Mouse (Mus musculus) intestine, embryonic 15.5 days (tissue): ENCODE results near the gene Cacna1e. TPM values are rescaled to one million over a fixed set of nuclear protein-coding genes. Genes with fewer than 3 reads are reported as not detected.

ENCODE experiments used
- ATAC-seq: fragments of 200-750 bp; cut with Nextera tagmentation; 2 replicates; pipeline ENCODE4 v1.8.0; 2017; ENCODE audit warnings: moderate TSS enrichment, moderate library complexity
- H3K27ac ChIP-seq: fragments of 300-500 bp; sonication (generic); 2 replicates; pipeline ENCODE4 v1.5.1; 2015; ENCODE audit warnings: mild to moderate bottlenecking, inconsistent platforms
- H3K27me3 ChIP-seq: fragments of 300-500 bp; sonication (generic); replicated peaks from 2 replicates; pipeline ENCODE4 v1.6.1; 2015; ENCODE audit warnings: inconsistent platforms
- H3K36me3 ChIP-seq: fragments of 300-500 bp; sonication (generic); 2 replicates; pipeline ENCODE4 v1.6.1; 2015; ENCODE audit warnings: inconsistent platforms
- H3K4me1 ChIP-seq: fragments of 300-500 bp; sonication (generic); replicated peaks from 2 replicates; pipeline ENCODE4 v1.6.1; 2015; ENCODE audit warnings: inconsistent platforms
- H3K4me2 ChIP-seq: fragments of 300-500 bp; sonication (generic); replicated peaks from 2 replicates; pipeline ENCODE4 v1.6.1; 2015; ENCODE audit warnings: mild to moderate bottlenecking, inconsistent platforms
- H3K4me3 ChIP-seq: fragments of 300-500 bp; sonication (generic); replicated peaks from 2 replicates; pipeline ENCODE4 v1.5.1; 2015; ENCODE audit warnings: inconsistent platforms
- H3K9ac ChIP-seq: fragments of 300-500 bp; sonication (generic); 2 replicates; pipeline ENCODE4 v1.6.1; 2015; ENCODE audit warnings: inconsistent platforms
- H3K9me3 ChIP-seq: fragments of 300-500 bp; sonication (generic); 2 replicates; pipeline ENCODE4 v1.6.1; 2016; ENCODE audit warnings: inconsistent platforms
- WGBS: fragments of 180-500 bp; shearing (Covaris S2); methylation state at CpG from one replicate; pipeline ENCODE4 v1.1.7; 2015; 5-methylcytosine and 5-hydroxymethylcytosine counted together
- polyA plus RNA-seq: library from polyadenylated mRNA; unstranded; fragments of >200 nt; fragmentation: Nextera tagmentation; extraction: Ambion mirVana; gene quantifications from 2 replicates; pipeline ENCODE4 v1.2.1, GENCODE M21; 2015

Gene Cacna1e
- polyA plus RNA-seq, 1 experiment from 2014 or later = 0.85 TPM

- no peaks in the 10 kb centered on the region for H3K4me1 ChIP-seq
- H3K4me2 ChIP-seq = no peak overlapping the region
- H3K9ac ChIP-seq = no peak overlapping the region
- no peaks in the 10 kb centered on the region for H3K36me3 ChIP-seq
- no peak overlapping the region for H3K27ac ChIP-seq
- H3K9me3 ChIP-seq = no peaks in the 10 kb centered on the region
- H3K27me3 ChIP-seq = no peaks in the 10 kb centered on the region
- ATAC-seq = no peak
- no peak overlapping the region for H3K4me3 ChIP-seq
These were observed 372.6 kb downstream of the Cacna1e start for GRCm38 (mm10) chr1:154511736-154512135.

- H3K4me2 ChIP-seq = no peak overlapping the region
- no peaks in the 10 kb centered on the region for H3K4me1 ChIP-seq
- H3K9ac ChIP-seq = no peak overlapping the region
- WGBS = 67% methylated on average over 4 of the region's 4 CpGs
- no peak overlapping the region for H3K27ac ChIP-seq
- no peaks in the 10 kb centered on the region for H3K27me3 ChIP-seq
- no peaks in the 10 kb centered on the region for H3K9me3 ChIP-seq
- ATAC-seq = no peak
- H3K4me3 ChIP-seq = no peak overlapping the region
- H3K36me3 ChIP-seq = no peaks in the 10 kb centered on the region
These were observed 380.3 kb downstream of the Cacna1e start for GRCm38 (mm10) chr1:154504005-154504404.

DNA sequence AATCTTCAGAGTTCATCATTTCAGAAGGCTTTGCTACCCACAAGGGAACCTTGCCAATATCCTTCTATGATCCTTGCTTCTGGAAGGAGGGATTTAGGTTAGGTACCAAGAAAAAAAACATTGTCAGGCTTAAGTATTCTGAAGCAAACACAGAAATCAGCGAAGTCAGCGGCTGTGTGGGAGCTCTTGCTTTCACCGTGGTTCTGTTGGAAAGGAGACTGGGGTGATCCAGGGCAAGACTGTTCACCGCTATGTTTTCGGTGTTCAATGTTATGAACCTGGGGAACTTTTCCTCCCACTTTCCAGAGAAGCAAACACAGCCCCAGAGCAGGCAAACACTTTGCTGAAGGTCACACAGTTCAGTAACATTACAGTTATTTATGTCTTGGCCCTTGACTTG lies 383.4 kb downstream of the Cacna1e start:
- 54% methylated on average over 5 of the region's 5 CpGs for WGBS
- no peaks in the 10 kb centered on the region for H3K9me3 ChIP-seq
- no peak overlapping the region for H3K4me3 ChIP-seq
- H3K27ac ChIP-seq = no peak overlapping the region
- H3K4me1 ChIP-seq = no peaks in the 10 kb centered on the region
- no peak for ATAC-seq
- H3K9ac ChIP-seq = no peak overlapping the region
- H3K27me3 ChIP-seq = no peaks in the 10 kb centered on the region
- H3K36me3 ChIP-seq = no peaks in the 10 kb centered on the region
- no peak overlapping the region for H3K4me2 ChIP-seq

DNA sequence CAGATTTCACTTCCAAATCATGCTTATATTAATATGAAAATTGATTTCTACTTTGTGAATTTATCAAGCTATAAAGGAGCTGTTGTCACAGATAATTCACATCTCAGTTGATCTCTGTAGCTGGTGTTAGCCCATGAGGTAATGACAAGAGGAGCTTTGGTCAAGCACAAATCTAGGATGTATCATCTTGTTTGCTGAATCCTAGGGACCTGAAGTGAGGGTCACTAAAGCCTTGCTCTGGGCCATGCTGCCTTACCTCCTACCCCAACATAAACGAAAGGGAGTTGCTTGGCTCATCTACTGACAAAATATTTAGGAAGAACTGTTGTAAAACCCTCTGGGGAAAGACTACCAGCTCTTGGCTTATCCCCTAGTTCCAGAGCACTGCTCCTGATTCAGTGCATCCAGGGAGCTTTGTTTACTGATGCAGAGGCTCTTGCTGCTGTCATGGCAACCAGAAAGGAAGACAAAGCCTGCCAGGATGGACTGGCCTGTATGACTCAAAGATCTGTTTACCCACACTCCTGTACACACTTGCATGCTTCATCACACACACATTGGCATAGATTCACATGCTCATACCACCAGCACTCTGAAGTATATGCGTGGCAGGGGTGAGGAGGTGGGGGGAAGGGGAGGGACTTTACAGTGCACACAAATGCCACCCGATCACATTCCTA lies 384.0 kb downstream of the Cacna1e start:
- H3K9ac ChIP-seq = no peak overlapping the region
- no peak for ATAC-seq
- WGBS = 48% methylated on average over 3 of the region's 3 CpGs

DNA sequence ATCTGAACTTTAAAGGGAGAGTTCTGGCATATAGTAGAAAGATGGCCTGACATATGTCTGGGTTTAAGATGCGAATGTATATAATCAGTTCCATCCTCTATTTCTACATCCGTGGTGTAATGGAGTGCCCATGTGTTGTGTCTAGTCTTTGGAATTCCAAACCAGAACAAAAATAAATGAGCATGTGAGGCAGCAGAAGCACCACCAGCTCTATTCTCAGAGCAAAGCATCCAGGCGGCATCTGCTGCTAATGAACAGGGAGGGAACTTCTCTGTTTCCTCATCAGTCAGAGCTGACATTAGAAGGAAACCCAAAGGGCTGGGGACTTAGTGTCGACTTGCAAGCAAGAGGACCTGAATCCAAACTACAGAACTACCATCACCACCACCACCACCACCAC lies 385.5 kb downstream of the Cacna1e start:
- no peak overlapping the region for H3K9ac ChIP-seq
- H3K9me3 ChIP-seq = no peaks in the 10 kb centered on the region
- ATAC-seq = no peak
- WGBS = 63% methylated on average over 4 of the region's 4 CpGs
- H3K27me3 ChIP-seq = no peaks in the 10 kb centered on the region
- H3K4me1 ChIP-seq = no peaks in the 10 kb centered on the region
- H3K36me3 ChIP-seq = no peaks in the 10 kb centered on the region
- no peak overlapping the region for H3K4me2 ChIP-seq
- H3K27ac ChIP-seq = no peak overlapping the region
- H3K4me3 ChIP-seq = no peak overlapping the region

More for the DNA sequence above, 384.0 kb downstream of the Cacna1e start:
- no peaks in the 10 kb centered on the region for H3K4me1 ChIP-seq
- H3K27me3 ChIP-seq = no peaks in the 10 kb centered on the region
- H3K27ac ChIP-seq = no peak overlapping the region
- no peaks in the 10 kb centered on the region for H3K9me3 ChIP-seq
- no peaks in the 10 kb centered on the region for H3K36me3 ChIP-seq
- no peak overlapping the region for H3K4me3 ChIP-seq
- no peak overlapping the region for H3K4me2 ChIP-seq

- Histone ChIP-seq H3K9me3 (no peaks in the 10 kb centered on the region), H3K9ac (no peak overlapping the region), H3K4me3 (no peak overlapping the region), H3K27ac (no peak overlapping the region), H3K27me3 (no peaks in the 10 kb centered on the region), H3K36me3 (no peaks in the 10 kb centered on the region), H3K4me1 (no peaks in the 10 kb centered on the region), H3K4me2 (no peak overlapping the region)
- WGBS = 42% methylated on average over 6 of the region's 6 CpGs
- no peak for ATAC-seq
These were observed 393.2 kb downstream of the Cacna1e start for GRCm38 (mm10) chr1:154491071-154491470.

DNA sequence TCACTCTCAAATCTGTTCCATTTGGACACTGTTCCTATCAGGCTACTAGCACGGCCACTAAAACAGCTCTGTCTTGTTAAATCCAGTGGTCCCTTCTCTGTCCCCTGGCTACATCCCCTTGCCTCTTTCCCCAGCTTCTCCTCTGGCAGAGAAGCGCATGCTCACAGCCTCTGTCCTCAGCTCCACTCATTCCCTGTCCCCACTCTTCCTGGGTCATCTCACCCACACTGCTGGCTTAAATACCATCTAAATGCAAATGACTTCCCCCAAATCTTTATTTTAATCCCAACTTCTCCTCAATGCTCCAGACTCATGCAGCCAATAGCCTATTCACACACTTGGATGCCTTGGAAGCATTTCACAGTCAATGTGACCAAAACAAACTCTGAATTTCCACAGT lies 407.6 kb downstream of the Cacna1e start:
- ATAC-seq = no peak
- H3K9ac ChIP-seq = no peak overlapping the region
- no peak overlapping the region for H3K4me2 ChIP-seq
- no peaks in the 10 kb centered on the region for H3K9me3 ChIP-seq
- no peak overlapping the region for H3K4me3 ChIP-seq
- H3K27ac ChIP-seq = no peak overlapping the region
- H3K36me3 ChIP-seq = no peaks in the 10 kb centered on the region
- H3K4me1 ChIP-seq = no peaks in the 10 kb centered on the region
- H3K27me3 ChIP-seq = no peaks in the 10 kb centered on the region
- 90% methylated on average over 2 of the region's 2 CpGs for WGBS

DNA sequence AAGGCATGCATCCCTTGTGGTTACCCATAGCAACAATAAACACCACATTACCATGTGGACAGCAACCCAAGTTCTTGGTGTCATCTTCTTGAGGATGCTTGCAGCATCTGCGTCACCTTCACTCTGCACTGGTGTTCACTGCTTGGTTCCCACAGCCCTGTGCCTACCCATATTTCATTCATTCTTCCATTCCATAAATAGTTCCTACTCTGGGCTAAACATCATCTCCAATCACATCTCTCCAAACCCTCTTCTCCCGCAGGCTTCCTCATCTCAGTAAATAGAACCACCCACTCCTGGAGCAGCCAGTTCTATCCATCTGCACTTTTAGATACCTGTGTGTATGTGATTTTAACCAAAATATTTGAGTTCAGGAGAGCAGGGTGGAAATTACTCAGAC lies 408.6 kb downstream of the Cacna1e start:
- WGBS = 76% methylated on average over 2 of the region's 2 CpGs
- no peaks in the 10 kb centered on the region for H3K9me3 ChIP-seq
- no peaks in the 10 kb centered on the region for H3K4me1 ChIP-seq
- no peak overlapping the region for H3K4me2 ChIP-seq
- no peak for ATAC-seq
- no peak overlapping the region for H3K27ac ChIP-seq
- H3K9ac ChIP-seq = no peak overlapping the region
- no peaks in the 10 kb centered on the region for H3K36me3 ChIP-seq
- H3K4me3 ChIP-seq = no peak overlapping the region
- no peaks in the 10 kb centered on the region for H3K27me3 ChIP-seq

- Histone ChIP-seq H3K4me3 (no peak overlapping the region), H3K4me2 (no peak overlapping the region), H3K27ac (no peak overlapping the region), H3K36me3 (no peaks in the 10 kb centered on the region), H3K27me3 (no peaks in the 10 kb centered on the region), H3K9me3 (no peaks in the 10 kb centered on the region), H3K9ac (no peak overlapping the region), H3K4me1 (no peaks in the 10 kb centered on the region)
- no peak for ATAC-seq
- WGBS = 78% methylated on average over 4 of the region's 4 CpGs
These were observed 410.1 kb downstream of the Cacna1e start for GRCm38 (mm10) chr1:154474156-154474555.

GRCm38 (mm10) chr1:154467265-154467664 lies 417.0 kb downstream of the Cacna1e start:
- no peak overlapping the region for H3K4me3 ChIP-seq
- no peaks in the 10 kb centered on the region for H3K9me3 ChIP-seq
- H3K4me1 ChIP-seq = no peaks in the 10 kb centered on the region
- no peaks in the 10 kb centered on the region for H3K36me3 ChIP-seq
- no peaks in the 10 kb centered on the region for H3K27me3 ChIP-seq
- no peak for ATAC-seq
- H3K9ac ChIP-seq = no peak overlapping the region
- no peak overlapping the region for H3K4me2 ChIP-seq
- H3K27ac ChIP-seq = no peak overlapping the region
- WGBS = 83% methylated on average over 3 of the region's 3 CpGs

DNA sequence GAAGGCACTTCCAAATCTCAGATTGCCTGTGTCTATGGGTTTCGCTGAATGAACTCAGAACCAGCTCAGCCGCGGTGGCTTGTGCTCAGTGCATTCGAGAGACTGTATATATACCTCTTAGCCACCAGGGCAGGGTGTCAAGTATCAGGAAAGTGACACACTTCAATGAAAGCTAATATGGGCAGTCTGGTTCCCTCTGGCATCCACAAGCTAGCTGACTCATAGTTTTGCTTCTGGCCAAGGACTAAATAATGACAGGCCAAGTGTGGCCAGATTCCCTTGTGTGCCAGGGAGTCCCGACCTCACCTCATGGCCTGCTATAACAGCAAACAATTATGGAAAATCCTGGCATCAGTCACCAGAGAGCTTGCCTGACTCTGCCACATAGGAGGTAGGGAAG lies 422.8 kb downstream of the Cacna1e start:
- H3K9me3 ChIP-seq = no peaks in the 10 kb centered on the region
- no peak for ATAC-seq
- H3K27ac ChIP-seq = no peak overlapping the region
- no peaks in the 10 kb centered on the region for H3K27me3 ChIP-seq
- no peak overlapping the region for H3K4me2 ChIP-seq
- H3K4me1 ChIP-seq = no peaks in the 10 kb centered on the region
- H3K9ac ChIP-seq = no peak overlapping the region
- 80% methylated on average over 5 of the region's 5 CpGs for WGBS
- no peak overlapping the region for H3K4me3 ChIP-seq
- H3K36me3 ChIP-seq = no peaks in the 10 kb centered on the region

GRCm38 (mm10) chr1:154460067-154460466 lies 424.2 kb downstream of the Cacna1e start:
- Histone ChIP-seq H3K27ac (no peak overlapping the region), H3K4me1 (no peaks in the 10 kb centered on the region), H3K9me3 (no peaks in the 10 kb centered on the region), H3K36me3 (no peaks in the 10 kb centered on the region), H3K4me2 (no peak overlapping the region), H3K27me3 (no peaks in the 10 kb centered on the region), H3K4me3 (no peak overlapping the region), H3K9ac (no peak overlapping the region)
- no peak for ATAC-seq
- WGBS = 80% methylated on average over 7 of the region's 7 CpGs

GRCm38 (mm10) chr1:154458601-154459000 lies 425.7 kb downstream of the Cacna1e start:
- no peak overlapping the region for H3K4me2 ChIP-seq

More at GRCm38 (mm10) chr1:154458601-154459000, 425.7 kb downstream of the Cacna1e start:
- H3K4me3 ChIP-seq = no peak overlapping the region
- H3K4me1 ChIP-seq = no peaks in the 10 kb centered on the region
- no peaks in the 10 kb centered on the region for H3K9me3 ChIP-seq
- H3K27me3 ChIP-seq = no peaks in the 10 kb centered on the region
- ATAC-seq = no peak
- 83% methylated on average over 2 of the region's 2 CpGs for WGBS
- H3K36me3 ChIP-seq = no peaks in the 10 kb centered on the region
- no peak overlapping the region for H3K9ac ChIP-seq
- no peak overlapping the region for H3K27ac ChIP-seq
